In genomic region chr5:146676470-146677150, GRCm38 (mm10) we compare ENCODE assay signal across 8 mouse cellular contexts.
DNase-seq lines count a peak whose midpoint lies in the region; ATAC-seq and TF ChIP-seq lines count a peak whose summit lies in the region.

No protein-coding gene starts in this region.

- H3K36me3 ChIP-seq in kidney, embryonic 14.5 days (ENCODE audit: control insufficient read depth, insufficient read depth, low read length): no peaks in the 10 kb centered on the region

- TF ChIP-seq CTCF in gastrocnemius, adult 2 months (IDR thresholded peaks at IDR 0.05): no peak
- no peak for TF ChIP-seq CTCF in left cerebral cortex, adult 2 months (IDR thresholded peaks at IDR 0.05)

- WGBS in kidney, embryonic 14.5 days: 61% methylated on average over 12 of the region's 12 CpGs

- no peak overlapping the region for H3K4me2 ChIP-seq in kidney, embryonic 14.5 days (replicated peaks; ENCODE audit: low read depth, low read length)

- ATAC-seq in kidney, embryonic 14.5 days (ENCODE audit: low FRiP score, low TSS enrichment): peak; percentile 58; the same call in 1 of the 2 replicates
- no peak for ATAC-seq in erythroblast, adult 5-6 weeks (replicated peaks; ENCODE audit: low FRiP score, poor library complexity, severe bottlenecking)

- DNase-seq in cerebellum, postnatal 10 days: peak; percentile 44 to 47
- no peak for DNase-seq in cerebellum, adult 18-20 months
- DNase-seq in gastrocnemius, adult 2 months: peak; percentile 74
- peak; percentile 80 to 83 for DNase-seq in lung, postnatal 4 days
- no peak for DNase-seq in embryo, embryonic 11 days
- no peak for DNase-seq in left cerebral cortex, adult 2 months (ENCODE audit: extremely low spot score in 1 of 2, low spot score in 2 of 2)

- H3K9me3 ChIP-seq in kidney, embryonic 14.5 days (ENCODE audit: control insufficient read depth, low read length): no peaks in the 10 kb centered on the region

- peaks cover 23% of the 10 kb centered on the region; the same call in 1 of the 2 replicates for H3K4me1 ChIP-seq in kidney, embryonic 14.5 days (ENCODE audit: control insufficient read depth, insufficient read depth, low read length)

- H3K27me3 ChIP-seq in kidney, embryonic 14.5 days (ENCODE audit: control insufficient read depth, insufficient read depth, low read length): no peaks in the 10 kb centered on the region

- peak overlapping the region; percentile 4; the same call in 1 of the 2 replicates for H3K27ac ChIP-seq in gastrocnemius, adult 2 months
- H3K27ac ChIP-seq in kidney, embryonic 14.5 days (ENCODE audit: low read depth, low read length): peak overlapping the region; percentile 18; the same call in 1 of the 2 replicates
- H3K27ac ChIP-seq in left cerebral cortex, adult 2 months: no peak overlapping the region

- intact Hi-C loops in gastrocnemius, adult 2 months (cut with DNase I): loop anchor here (10.0 kb wide), 1 partner anchor 638 kb away; no protein-coding TSS in a partner anchor
- intact Hi-C loops in left cerebral cortex, adult 2 months (cut with DNase I): no loop called here

- H3K4me3 ChIP-seq in gastrocnemius, adult 2 months: peak overlapping the region; percentile 9
- H3K4me3 ChIP-seq in kidney, embryonic 14.5 days (ENCODE audit: low read length): no peak overlapping the region
- no peak overlapping the region for H3K4me3 ChIP-seq in left cerebral cortex, adult 2 months

- no peak overlapping the region for H3K9ac ChIP-seq in kidney, embryonic 14.5 days (ENCODE audit: low read depth, low read length)

Comparison
In these comparisons a context has a peak if more than half of its experiments do, and no peak if none do; other contexts are left out.
1. DNase-seq: peak in cerebellum, postnatal 10 days (2 of 2), gastrocnemius, adult 2 months (single experiment) and lung, postnatal 4 days (2 of 2); none in cerebellum, adult 18-20 months (0 of 2), embryo, embryonic 11 days (single experiment) and left cerebral cortex, adult 2 months (0 of 2).